Mouse (Mus musculus): ENCODE results near the gene Samd3. TPM values are rescaled to one million over a fixed set of nuclear protein-coding genes. Genes with fewer than 3 reads are reported as not detected.

Samd3 gene
- polyA plus RNA-seq (2014; fragmentation: Nextera tagmentation; extraction: Ambion mirVana): 6.7 and 10.5 TPM in 2 replicates

GRCm38 (mm10) chr10:26229488-26229887 is at the start of gene Samd3:
Samd3 (plus strand) TSS chr10:26229707.
- Histone ChIP-seq H3K27ac (ENCODE audit: low read depth, low read length) (no peak within 1 kb of the TSS), H3K36me3 (ENCODE audit: control insufficient read depth, insufficient read depth, low read length) (no peaks in the 10 kb centered on the region), H3K9me3 (replicated peaks; ENCODE audit: control insufficient read depth, low read length) (no peaks in the 10 kb centered on the region), H3K4me2 (ENCODE audit: low read length) (no peak within 1 kb of the TSS), H3K9ac (ENCODE audit: low read length) (no peak within 1 kb of the TSS), H3K27me3 (replicated peaks; ENCODE audit: control insufficient read depth, insufficient read depth, low read length) (no peaks in the 10 kb centered on the region), H3K4me3 (ENCODE audit: low read depth, low read length) (no peak within 1 kb of the TSS), H3K4me1 (ENCODE audit: control insufficient read depth, insufficient read depth, low read length) (no peaks in the 10 kb centered on the region)
- WGBS: 82% methylated on average over 4 of the region's 4 CpGs
- no peak for ATAC-seq
- DNase-seq (ENCODE audit: low spot score): no peak

GRCm38 (mm10) chr10:26185289-26185688 is 44.2 kb upstream of the Samd3 start:
- Histone ChIP-seq H3K9me3 (replicated peaks; ENCODE audit: control insufficient read depth, low read length) (no peaks in the 10 kb centered on the region), H3K27me3 (replicated peaks; ENCODE audit: control insufficient read depth, insufficient read depth, low read length) (no peaks in the 10 kb centered on the region), H3K27ac (ENCODE audit: low read depth, low read length) (no peak overlapping the region), H3K4me1 (ENCODE audit: control insufficient read depth, insufficient read depth, low read length) (no peaks in the 10 kb centered on the region), H3K36me3 (ENCODE audit: control insufficient read depth, insufficient read depth, low read length) (no peaks in the 10 kb centered on the region), H3K9ac (ENCODE audit: low read length) (no peak overlapping the region), H3K4me3 (ENCODE audit: low read depth, low read length) (no peak overlapping the region), H3K4me2 (ENCODE audit: low read length) (no peak overlapping the region)
- DNase-seq (ENCODE audit: low spot score): no peak
- no peak for ATAC-seq
- WGBS: 89% methylated on average over 5 of the region's 5 CpGs

- H3K4me1 ChIP-seq (ENCODE audit: control insufficient read depth, insufficient read depth, low read length): no peaks in the 10 kb centered on the region
- H3K9me3 ChIP-seq (replicated peaks; ENCODE audit: control insufficient read depth, low read length): no peaks in the 10 kb centered on the region
- no peaks in the 10 kb centered on the region for H3K36me3 ChIP-seq (ENCODE audit: control insufficient read depth, insufficient read depth, low read length)
- no peak for ATAC-seq
- DNase-seq (ENCODE audit: low spot score): no peak
- no peak overlapping the region for H3K9ac ChIP-seq (ENCODE audit: low read length)
- no peaks in the 10 kb centered on the region for H3K27me3 ChIP-seq (replicated peaks; ENCODE audit: control insufficient read depth, insufficient read depth, low read length)
- H3K27ac ChIP-seq (ENCODE audit: low read depth, low read length): no peak overlapping the region
- no peak overlapping the region for H3K4me2 ChIP-seq (ENCODE audit: low read length)
- no peak overlapping the region for H3K4me3 ChIP-seq (ENCODE audit: low read depth, low read length)
Measured at GRCm38 (mm10) chr10:26190811-26191210, 38.7 kb upstream of the Samd3 start.

- Histone ChIP-seq H3K9me3 (replicated peaks; ENCODE audit: control insufficient read depth, low read length) (no peaks in the 10 kb centered on the region), H3K4me3 (ENCODE audit: low read depth, low read length) (no peak overlapping the region), H3K9ac (ENCODE audit: low read length) (no peak overlapping the region), H3K36me3 (ENCODE audit: control insufficient read depth, insufficient read depth, low read length) (no peaks in the 10 kb centered on the region), H3K4me2 (ENCODE audit: low read length) (no peak overlapping the region), H3K27me3 (replicated peaks; ENCODE audit: control insufficient read depth, insufficient read depth, low read length) (no peaks in the 10 kb centered on the region), H3K27ac (ENCODE audit: low read depth, low read length) (no peak overlapping the region), H3K4me1 (ENCODE audit: control insufficient read depth, insufficient read depth, low read length) (no peaks in the 10 kb centered on the region)
- WGBS: 91% methylated on average over 1 of the region's 1 CpGs
- DNase-seq (ENCODE audit: low spot score): no peak
- ATAC-seq: no peak
Measured at GRCm38 (mm10) chr10:26194892-26195291, 34.6 kb upstream of the Samd3 start.

- H3K27me3 ChIP-seq (replicated peaks; ENCODE audit: control insufficient read depth, insufficient read depth, low read length): no peaks in the 10 kb centered on the region
- H3K36me3 ChIP-seq (ENCODE audit: control insufficient read depth, insufficient read depth, low read length): no peaks in the 10 kb centered on the region
- WGBS: 93% methylated on average over 9 of the region's 9 CpGs
- no peak for DNase-seq (ENCODE audit: low spot score)
- H3K4me3 ChIP-seq (ENCODE audit: low read depth, low read length): no peak overlapping the region
- no peaks in the 10 kb centered on the region for H3K9me3 ChIP-seq (replicated peaks; ENCODE audit: control insufficient read depth, low read length)
- no peak overlapping the region for H3K4me2 ChIP-seq (ENCODE audit: low read length)
- no peak for ATAC-seq
- no peak overlapping the region for H3K27ac ChIP-seq (ENCODE audit: low read depth, low read length)
- H3K4me1 ChIP-seq (ENCODE audit: control insufficient read depth, insufficient read depth, low read length): no peaks in the 10 kb centered on the region
- H3K9ac ChIP-seq (ENCODE audit: low read length): no peak overlapping the region
Measured at GRCm38 (mm10) chr10:26202708-26203368, 26.7 kb upstream of the Samd3 start.

GRCm38 (mm10) chr10:26220729-26221128 is 8.8 kb upstream of the Samd3 start:
- Histone ChIP-seq H3K9ac (ENCODE audit: low read length) (no peak overlapping the region), H3K27me3 (replicated peaks; ENCODE audit: control insufficient read depth, insufficient read depth, low read length) (no peaks in the 10 kb centered on the region), H3K9me3 (replicated peaks; ENCODE audit: control insufficient read depth, low read length) (no peaks in the 10 kb centered on the region), H3K4me3 (ENCODE audit: low read depth, low read length) (no peak overlapping the region), H3K4me1 (ENCODE audit: control insufficient read depth, insufficient read depth, low read length) (no peaks in the 10 kb centered on the region), H3K27ac (ENCODE audit: low read depth, low read length) (no peak overlapping the region), H3K4me2 (ENCODE audit: low read length) (no peak overlapping the region), H3K36me3 (ENCODE audit: control insufficient read depth, insufficient read depth, low read length) (no peaks in the 10 kb centered on the region)
- DNase-seq (ENCODE audit: low spot score): no peak
- 71% methylated on average over 4 of the region's 4 CpGs for WGBS
- no peak for ATAC-seq

GRCm38 (mm10) chr10:26226241-26226640 is 3.3 kb upstream of the Samd3 start:
- ATAC-seq: no peak
- H3K36me3 ChIP-seq (ENCODE audit: control insufficient read depth, insufficient read depth, low read length): no peaks in the 10 kb centered on the region
- H3K9me3 ChIP-seq (replicated peaks; ENCODE audit: control insufficient read depth, low read length): no peaks in the 10 kb centered on the region
- WGBS: 92% methylated on average over 5 of the region's 5 CpGs
- H3K4me3 ChIP-seq (ENCODE audit: low read depth, low read length): no peak overlapping the region
- no peak overlapping the region for H3K27ac ChIP-seq (ENCODE audit: low read depth, low read length)
- no peak overlapping the region for H3K4me2 ChIP-seq (ENCODE audit: low read length)
- H3K9ac ChIP-seq (ENCODE audit: low read length): no peak overlapping the region
- H3K4me1 ChIP-seq (ENCODE audit: control insufficient read depth, insufficient read depth, low read length): no peaks in the 10 kb centered on the region
- H3K27me3 ChIP-seq (replicated peaks; ENCODE audit: control insufficient read depth, insufficient read depth, low read length): no peaks in the 10 kb centered on the region
- DNase-seq (ENCODE audit: low spot score): no peak

- no peaks in the 10 kb centered on the region for H3K27me3 ChIP-seq (replicated peaks; ENCODE audit: control insufficient read depth, insufficient read depth, low read length)
- H3K9ac ChIP-seq (ENCODE audit: low read length): no peak overlapping the region
- WGBS: 73% methylated on average over 2 of the region's 2 CpGs
- ATAC-seq (no peak), DNase-seq (ENCODE audit: low spot score) (no peak)
- H3K4me3 ChIP-seq (ENCODE audit: low read depth, low read length): no peak overlapping the region
- no peak overlapping the region for H3K4me2 ChIP-seq (ENCODE audit: low read length)
- H3K27ac ChIP-seq (ENCODE audit: low read depth, low read length): no peak overlapping the region
- H3K36me3 ChIP-seq (ENCODE audit: control insufficient read depth, insufficient read depth, low read length): no peaks in the 10 kb centered on the region
- H3K4me1 ChIP-seq (ENCODE audit: control insufficient read depth, insufficient read depth, low read length): no peaks in the 10 kb centered on the region
- no peaks in the 10 kb centered on the region for H3K9me3 ChIP-seq (replicated peaks; ENCODE audit: control insufficient read depth, low read length)
Measured at GRCm38 (mm10) chr10:26226734-26227133, 2.8 kb upstream of the Samd3 start.

- Histone ChIP-seq H3K36me3 (ENCODE audit: control insufficient read depth, insufficient read depth, low read length) (no peaks in the 10 kb centered on the region), H3K4me1 (ENCODE audit: control insufficient read depth, insufficient read depth, low read length) (no peaks in the 10 kb centered on the region), H3K27ac (ENCODE audit: low read depth, low read length) (no peak overlapping the region), H3K4me3 (ENCODE audit: low read depth, low read length) (no peak overlapping the region), H3K27me3 (replicated peaks; ENCODE audit: control insufficient read depth, insufficient read depth, low read length) (no peaks in the 10 kb centered on the region), H3K4me2 (ENCODE audit: low read length) (no peak overlapping the region), H3K9me3 (replicated peaks; ENCODE audit: control insufficient read depth, low read length) (no peaks in the 10 kb centered on the region), H3K9ac (ENCODE audit: low read length) (no peak overlapping the region)
- ATAC-seq: no peak
- peak; percentile 45 for DNase-seq (ENCODE audit: low spot score)
Measured at GRCm38 (mm10) chr10:26228187-26228586, 1.3 kb upstream of the Samd3 start.

Data from forebrain, embryonic 14.5 days (tissue).